Mouse (Mus musculus): ENCODE measurements around the gene Dnmt3a.

- TF ChIP-seq CTCF (IDR thresholded peaks at IDR 0.05; ENCODE audit: insufficient read depth, low read length) (no peak), POLR2A (IDR thresholded peaks at IDR 0.05; ENCODE audit: borderline replicate concordance, extremely low read depth, low read depth, low read length) (no peak)
Observed at GRCm38 (mm10) chr12:3771080-3771479, 34.7 kb upstream of the Dnmt3a start.

All from lung, adult 2 months (tissue).